Mouse (Mus musculus): ENCODE results near the gene Fam222a. TPM values are rescaled to one million over a fixed set of nuclear protein-coding genes. Genes with fewer than 3 reads are reported as not detected.
A peak's percentile ranks its signal among the peaks of the same experiment; 100 is the strongest.

Fam222a gene
- total RNA-seq, 4 experiments from 2014 or later, result 28.1 to 47.2 (median 33.7) TPM

- no peak for DNase-seq
Measured at GRCm38 (mm10) chr5:114584293-114585104, 16.7 kb downstream of the Fam222a start.

GRCm38 (mm10) chr5:114585682-114586081, 17.9 kb downstream of the Fam222a start:
- no peak for DNase-seq

- DNase-seq, result no peak
Measured at GRCm38 (mm10) chr5:114587908-114588307, 20.1 kb downstream of the Fam222a start.

- DNase-seq, result no peak
Measured at GRCm38 (mm10) chr5:114588416-114588815, 20.6 kb downstream of the Fam222a start.

GRCm38 (mm10) chr5:114589026-114589425, 21.2 kb downstream of the Fam222a start:
- no peak for DNase-seq

- DNase-seq, result no peak
Measured at GRCm38 (mm10) chr5:114589454-114589853, 21.6 kb downstream of the Fam222a start.

GRCm38 (mm10) chr5:114590043-114590913, 22.5 kb downstream of the Fam222a start:
- DNase-seq, result no peak

- no peak for DNase-seq
Measured at GRCm38 (mm10) chr5:114591151-114591561, 23.3 kb downstream of the Fam222a start.

- no peak for DNase-seq
Measured at GRCm38 (mm10) chr5:114592463-114593160, 24.8 kb downstream of the Fam222a start.

GRCm38 (mm10) chr5:114593161-114593821, 25.5 kb downstream of the Fam222a start:
- DNase-seq, result no peak

GRCm38 (mm10) chr5:114593949-114594348, 26.1 kb downstream of the Fam222a start:
- DNase-seq, result no peak

GRCm38 (mm10) chr5:114594741-114595241, 27.0 kb downstream of the Fam222a start:
- DNase-seq, result no peak

- no peak for DNase-seq
Measured at GRCm38 (mm10) chr5:114596604-114597003, 28.8 kb downstream of the Fam222a start.

GRCm38 (mm10) chr5:114597222-114597621, 29.4 kb downstream of the Fam222a start:
- no peak for DNase-seq

- no peak for DNase-seq
Measured at GRCm38 (mm10) chr5:114597652-114598051, 29.8 kb downstream of the Fam222a start.

GRCm38 (mm10) chr5:114602012-114602411, 34.2 kb downstream of the Fam222a start:
- DNase-seq, result no peak

GRCm38 (mm10) chr5:114603975-114604374, 36.2 kb downstream of the Fam222a start:
- DNase-seq, result no peak

- no peak for DNase-seq
Measured at GRCm38 (mm10) chr5:114604781-114605290, 37.0 kb downstream of the Fam222a start.

GRCm38 (mm10) chr5:114605981-114606380, 38.2 kb downstream of the Fam222a start:
- DNase-seq, result no peak

- DNase-seq, result peak; percentile 75
Measured at GRCm38 (mm10) chr5:114607651-114608050, 39.8 kb downstream of the Fam222a start.

- no peak for DNase-seq
Measured at GRCm38 (mm10) chr5:114608516-114608915, 40.7 kb downstream of the Fam222a start.

GRCm38 (mm10) chr5:114611256-114611655, 43.4 kb downstream of the Fam222a start:
- DNase-seq, result no peak
